Mouse (Mus musculus): ENCODE measurements at regions not wholly inside any gene's neighbourhood (a gene's known extent, or its start where the extent isn't known, plus 50 kb on each side); places are given as distances from the start of the nearest gene placed in this dataset.

GRCm38 (mm10) chr10:97397062-97397771, 82.2 kb upstream of the Dcn start:
- ATAC-seq (ENCODE audit: low FRiP score, low TSS enrichment) (no peak), DNase-seq (peak; percentile 4)
- Histone ChIP-seq H3K27ac (replicated peaks; ENCODE audit: low read depth, low read length) (no peak overlapping the region), H3K4me2 (ENCODE audit: low read length) (no peak overlapping the region), H3K27me3 (ENCODE audit: control insufficient read depth, insufficient read depth, low read length) (no peaks in the 10 kb centered on the region), H3K36me3 (ENCODE audit: control insufficient read depth, insufficient read depth, low read length) (no peaks in the 10 kb centered on the region), H3K4me1 (ENCODE audit: control insufficient read depth, insufficient read depth, low read length) (no peaks in the 10 kb centered on the region), H3K4me3 (replicated peaks; ENCODE audit: low read depth, low read length) (no peak overlapping the region), H3K9ac (replicated peaks; ENCODE audit: low read length) (no peak overlapping the region), H3K9me3 (ENCODE audit: control insufficient read depth, low read length) (no peaks in the 10 kb centered on the region)
- WGBS, result 58% methylated on average over 9 of the region's 9 CpGs

- Histone ChIP-seq H3K4me2 (ENCODE audit: low read length) (no peak overlapping the region), H3K4me1 (ENCODE audit: control insufficient read depth, insufficient read depth, low read length) (no peaks in the 10 kb centered on the region), H3K9me3 (ENCODE audit: control insufficient read depth, low read length) (no peaks in the 10 kb centered on the region), H3K27ac (replicated peaks; ENCODE audit: low read depth, low read length) (no peak overlapping the region), H3K27me3 (ENCODE audit: control insufficient read depth, insufficient read depth, low read length) (no peaks in the 10 kb centered on the region), H3K36me3 (ENCODE audit: control insufficient read depth, insufficient read depth, low read length) (no peaks in the 10 kb centered on the region), H3K4me3 (replicated peaks; ENCODE audit: low read depth, low read length) (no peak overlapping the region), H3K9ac (replicated peaks; ENCODE audit: low read length) (no peak overlapping the region)
- no peak for DNase-seq
- ATAC-seq (ENCODE audit: low FRiP score, low TSS enrichment), result no peak
- 97% methylated on average over 2 of the region's 2 CpGs for WGBS
Observed at GRCm38 (mm10) chr10:97397896-97398295, 81.5 kb upstream of the Dcn start.

- no peaks in the 10 kb centered on the region for H3K27me3 ChIP-seq (ENCODE audit: control insufficient read depth, insufficient read depth, low read length)
- H3K36me3 ChIP-seq (ENCODE audit: control insufficient read depth, insufficient read depth, low read length), result no peaks in the 10 kb centered on the region
- H3K27ac ChIP-seq (replicated peaks; ENCODE audit: low read depth, low read length), result no peak overlapping the region
- 95% methylated on average over 2 of the region's 2 CpGs for WGBS
- no peaks in the 10 kb centered on the region for H3K4me1 ChIP-seq (ENCODE audit: control insufficient read depth, insufficient read depth, low read length)
- H3K9ac ChIP-seq (replicated peaks; ENCODE audit: low read length), result no peak overlapping the region
- ATAC-seq (ENCODE audit: low FRiP score, low TSS enrichment), result no peak
- DNase-seq, result no peak
- H3K4me2 ChIP-seq (ENCODE audit: low read length), result no peak overlapping the region
- no peak overlapping the region for H3K4me3 ChIP-seq (replicated peaks; ENCODE audit: low read depth, low read length)
- no peaks in the 10 kb centered on the region for H3K9me3 ChIP-seq (ENCODE audit: control insufficient read depth, low read length)
Observed at GRCm38 (mm10) chr10:97402524-97402923, 76.9 kb upstream of the Dcn start.

GRCm38 (mm10) chr10:97404076-97404787, 75.2 kb upstream of the Dcn start:
- Histone ChIP-seq H3K9ac (replicated peaks; ENCODE audit: low read length) (no peak overlapping the region), H3K4me3 (replicated peaks; ENCODE audit: low read depth, low read length) (no peak overlapping the region), H3K36me3 (ENCODE audit: control insufficient read depth, insufficient read depth, low read length) (no peaks in the 10 kb centered on the region), H3K27me3 (ENCODE audit: control insufficient read depth, insufficient read depth, low read length) (no peaks in the 10 kb centered on the region), H3K4me2 (ENCODE audit: low read length) (no peak overlapping the region), H3K9me3 (ENCODE audit: control insufficient read depth, low read length) (no peaks in the 10 kb centered on the region), H3K27ac (replicated peaks; ENCODE audit: low read depth, low read length) (no peak overlapping the region), H3K4me1 (ENCODE audit: control insufficient read depth, insufficient read depth, low read length) (no peaks in the 10 kb centered on the region)
- WGBS, result 76% methylated on average over 2 of the region's 2 CpGs
- DNase-seq (no peak), ATAC-seq (ENCODE audit: low FRiP score, low TSS enrichment) (no peak)

GRCm38 (mm10) chr10:97409181-97409581, 70.2 kb upstream of the Dcn start:
- Histone ChIP-seq H3K36me3 (ENCODE audit: control insufficient read depth, insufficient read depth, low read length) (no peaks in the 10 kb centered on the region), H3K4me3 (replicated peaks; ENCODE audit: low read depth, low read length) (no peak overlapping the region), H3K4me2 (ENCODE audit: low read length) (no peak overlapping the region), H3K9ac (replicated peaks; ENCODE audit: low read length) (no peak overlapping the region), H3K27me3 (ENCODE audit: control insufficient read depth, insufficient read depth, low read length) (no peaks in the 10 kb centered on the region), H3K27ac (replicated peaks; ENCODE audit: low read depth, low read length) (no peak overlapping the region), H3K9me3 (ENCODE audit: control insufficient read depth, low read length) (no peaks in the 10 kb centered on the region), H3K4me1 (ENCODE audit: control insufficient read depth, insufficient read depth, low read length) (no peaks in the 10 kb centered on the region)
- 51% methylated on average over 1 of the region's 1 CpGs for WGBS
- ATAC-seq (ENCODE audit: low FRiP score, low TSS enrichment) (no peak), DNase-seq (no peak)

GRCm38 (mm10) chr10:97409909-97410308, 69.5 kb upstream of the Dcn start:
- no peak overlapping the region for H3K27ac ChIP-seq (replicated peaks; ENCODE audit: low read depth, low read length)
- no peaks in the 10 kb centered on the region for H3K27me3 ChIP-seq (ENCODE audit: control insufficient read depth, insufficient read depth, low read length)
- H3K9me3 ChIP-seq (ENCODE audit: control insufficient read depth, low read length), result no peaks in the 10 kb centered on the region
- H3K4me1 ChIP-seq (ENCODE audit: control insufficient read depth, insufficient read depth, low read length), result no peaks in the 10 kb centered on the region
- H3K4me3 ChIP-seq (replicated peaks; ENCODE audit: low read depth, low read length), result no peak overlapping the region
- ATAC-seq (ENCODE audit: low FRiP score, low TSS enrichment) (no peak), DNase-seq (no peak)
- no peaks in the 10 kb centered on the region for H3K36me3 ChIP-seq (ENCODE audit: control insufficient read depth, insufficient read depth, low read length)
- H3K4me2 ChIP-seq (ENCODE audit: low read length), result no peak overlapping the region
- 75% methylated on average over 1 of the region's 1 CpGs for WGBS
- H3K9ac ChIP-seq (replicated peaks; ENCODE audit: low read length), result no peak overlapping the region

- Histone ChIP-seq H3K4me1 (ENCODE audit: control insufficient read depth, insufficient read depth, low read length) (no peaks in the 10 kb centered on the region), H3K4me2 (ENCODE audit: low read length) (no peak overlapping the region), H3K9ac (replicated peaks; ENCODE audit: low read length) (no peak overlapping the region), H3K27ac (replicated peaks; ENCODE audit: low read depth, low read length) (no peak overlapping the region), H3K36me3 (ENCODE audit: control insufficient read depth, insufficient read depth, low read length) (no peaks in the 10 kb centered on the region), H3K4me3 (replicated peaks; ENCODE audit: low read depth, low read length) (no peak overlapping the region), H3K9me3 (ENCODE audit: control insufficient read depth, low read length) (no peaks in the 10 kb centered on the region), H3K27me3 (ENCODE audit: control insufficient read depth, insufficient read depth, low read length) (no peaks in the 10 kb centered on the region)
- DNase-seq (peak; percentile 29), ATAC-seq (ENCODE audit: low FRiP score, low TSS enrichment) (no peak)
- 13% methylated on average over 1 of the region's 1 CpGs for WGBS
Observed at GRCm38 (mm10) chr10:97422579-97422978, 56.8 kb upstream of the Dcn start.

GRCm38 (mm10) chr10:97423039-97423700, 56.2 kb upstream of the Dcn start:
- ATAC-seq (ENCODE audit: low FRiP score, low TSS enrichment), result no peak
- Histone ChIP-seq H3K36me3 (ENCODE audit: control insufficient read depth, insufficient read depth, low read length) (no peaks in the 10 kb centered on the region), H3K9ac (replicated peaks; ENCODE audit: low read length) (no peak overlapping the region), H3K27me3 (ENCODE audit: control insufficient read depth, insufficient read depth, low read length) (no peaks in the 10 kb centered on the region), H3K27ac (replicated peaks; ENCODE audit: low read depth, low read length) (no peak overlapping the region), H3K4me1 (ENCODE audit: control insufficient read depth, insufficient read depth, low read length) (no peaks in the 10 kb centered on the region), H3K9me3 (ENCODE audit: control insufficient read depth, low read length) (no peaks in the 10 kb centered on the region), H3K4me3 (replicated peaks; ENCODE audit: low read depth, low read length) (no peak overlapping the region), H3K4me2 (ENCODE audit: low read length) (no peak overlapping the region)
- WGBS, result 30% methylated on average over 4 of the region's 4 CpGs
- peak; percentile 21 for DNase-seq
